Mouse (Mus musculus) gastrocnemius, postnatal 25 days (tissue): Measurements from ENCODE around the gene Lamb2. TPM values are rescaled to one million over a fixed set of nuclear protein-coding genes. Genes with fewer than 3 reads are reported as not detected.

Source experiments
- DNase-seq: peaks from one replicate; pipeline ENCODE4 v3.0.0; 2022
- total RNA-seq, 2 experiments: library from RNA; stranded (reverse); gene quantifications; 1 replicate in 1 of 2; 2 replicates in 1 of 2; pipeline ENCODE4 v1.2.3; 2021

Gene Lamb2
- total RNA-seq, 2 experiments from 2014 or later, result 142 to 152 TPM

- DNase-seq, result no peak
Observed at GRCm38 (mm10) chr9:108461181-108461631, 18.3 kb upstream of the Lamb2 start, which contains the start of gene Klhdc8b. TSS of gene Klhdc8b (minus strand) at chr9:108461581.

- DNase-seq, result no peak
Observed at GRCm38 (mm10) chr9:108461675-108462074, 17.9 kb upstream of the Lamb2 start.

- no peak for DNase-seq
Observed at GRCm38 (mm10) chr9:108462192-108462591, 17.3 kb upstream of the Lamb2 start.

DNA sequence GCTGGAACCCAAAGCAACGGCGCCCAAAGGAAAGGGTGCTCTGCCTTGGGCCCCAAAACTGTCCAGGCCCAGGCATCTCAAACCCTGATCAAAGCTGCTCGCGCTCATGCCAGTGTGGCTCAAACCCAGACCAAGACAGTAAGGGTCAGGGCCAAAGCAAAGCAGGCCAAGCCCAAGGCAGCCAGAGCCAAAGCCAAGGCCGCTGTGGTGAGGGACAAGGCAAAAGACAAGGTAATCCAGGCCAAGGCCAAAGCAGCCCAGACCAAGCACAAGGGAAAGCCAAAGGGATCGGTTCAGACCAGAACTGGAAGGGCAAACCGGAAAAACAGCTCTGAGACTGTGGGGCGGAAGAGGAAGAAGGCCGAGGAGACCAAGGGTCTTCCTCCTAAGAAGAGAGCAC lies 15.8 kb upstream of the Lamb2 start:
- no peak for DNase-seq

GRCm38 (mm10) chr9:108466219-108466618 lies 13.3 kb upstream of the Lamb2 start:
- DNase-seq, result no peak

DNA sequence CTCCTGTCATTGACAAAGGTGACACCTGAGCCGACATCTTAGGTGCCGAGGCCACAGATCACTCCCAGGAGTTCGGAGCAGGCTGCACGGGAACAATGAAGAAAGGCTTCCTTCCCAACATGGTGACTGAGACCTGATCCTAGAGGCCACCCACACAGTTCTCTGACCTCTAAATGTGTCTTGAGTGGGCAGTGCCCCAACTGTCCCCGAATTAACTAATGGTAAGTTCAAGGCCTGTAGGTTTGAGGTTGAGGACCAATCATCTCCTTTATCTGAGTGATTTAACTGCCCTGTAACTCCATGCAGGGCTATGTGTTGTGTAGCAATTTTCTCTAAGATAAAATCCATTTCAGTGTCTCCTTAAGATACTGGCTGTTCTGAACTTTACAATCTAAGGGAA lies 10.1 kb upstream of the Lamb2 start:
- DNase-seq, result no peak

GRCm38 (mm10) chr9:108469845-108470244 lies 9.7 kb upstream of the Lamb2 start:
- no peak for DNase-seq

DNA sequence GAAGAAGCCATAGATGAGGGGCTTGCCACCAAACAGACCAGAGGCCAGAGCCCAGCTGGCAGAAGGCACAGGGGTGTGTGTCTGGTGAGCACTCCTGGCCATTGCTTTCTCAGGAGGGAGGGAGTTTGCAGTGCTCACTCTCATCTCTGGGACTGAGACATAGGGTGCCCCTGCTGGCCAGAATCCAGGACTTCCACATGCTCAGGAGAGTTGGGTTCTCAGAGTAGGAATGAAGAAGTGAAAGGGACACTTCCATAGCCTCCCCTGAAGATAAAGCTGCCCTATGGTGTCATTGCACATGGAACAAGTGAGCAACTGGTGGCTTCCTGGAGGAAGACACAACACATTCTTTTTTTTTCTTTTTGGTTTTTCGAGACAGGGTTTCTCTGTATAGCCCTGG lies 5.0 kb upstream of the Lamb2 start:
- DNase-seq, result no peak

DNA sequence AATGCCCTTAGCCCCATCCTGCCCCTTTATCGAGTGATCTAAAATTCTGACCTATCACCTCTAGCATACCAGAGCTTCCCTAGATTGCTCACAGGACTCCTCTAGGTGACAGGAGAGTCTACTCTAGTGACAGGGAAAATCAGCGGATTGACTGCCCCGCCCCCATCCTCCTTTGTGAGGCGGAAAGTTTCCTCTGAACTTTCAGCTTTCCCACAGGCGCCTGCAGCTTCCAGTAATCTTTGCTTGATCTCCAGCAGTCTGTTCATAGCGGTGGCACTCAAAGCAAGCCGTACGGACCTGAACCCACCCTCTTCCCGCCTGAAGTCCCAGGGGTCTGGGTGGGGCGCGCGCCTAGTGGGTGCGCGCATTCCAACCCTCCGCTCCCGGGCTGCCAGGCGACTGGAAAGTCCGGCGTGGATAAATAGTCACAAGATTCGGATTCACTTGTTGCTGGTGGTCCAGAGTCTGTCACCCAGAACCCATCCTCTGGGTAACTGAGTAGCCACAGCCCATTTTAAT lies 839 bp upstream of the Lamb2 start:
- DNase-seq, result peak; percentile 85

DNA sequence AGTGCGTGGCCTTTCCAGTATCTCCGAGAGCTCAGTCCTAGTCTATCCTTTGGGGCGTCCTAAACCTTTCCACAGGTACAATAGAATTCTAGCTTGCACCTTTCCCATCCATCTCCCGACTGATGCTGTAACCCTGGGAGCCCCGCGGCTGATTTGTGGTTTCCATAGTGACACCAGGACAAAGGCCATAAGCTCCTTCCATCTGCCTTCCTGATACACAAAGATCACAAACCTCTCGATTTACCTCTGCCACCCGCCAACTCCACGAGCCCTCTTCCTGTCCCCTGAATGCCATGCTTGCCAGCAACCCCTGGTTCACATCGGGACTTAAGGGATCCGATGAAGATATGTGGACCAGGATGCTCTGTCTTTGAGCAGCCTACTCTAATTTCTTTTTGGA lies 295 bp upstream of the Lamb2 start:
- DNase-seq, result no peak

DNA sequence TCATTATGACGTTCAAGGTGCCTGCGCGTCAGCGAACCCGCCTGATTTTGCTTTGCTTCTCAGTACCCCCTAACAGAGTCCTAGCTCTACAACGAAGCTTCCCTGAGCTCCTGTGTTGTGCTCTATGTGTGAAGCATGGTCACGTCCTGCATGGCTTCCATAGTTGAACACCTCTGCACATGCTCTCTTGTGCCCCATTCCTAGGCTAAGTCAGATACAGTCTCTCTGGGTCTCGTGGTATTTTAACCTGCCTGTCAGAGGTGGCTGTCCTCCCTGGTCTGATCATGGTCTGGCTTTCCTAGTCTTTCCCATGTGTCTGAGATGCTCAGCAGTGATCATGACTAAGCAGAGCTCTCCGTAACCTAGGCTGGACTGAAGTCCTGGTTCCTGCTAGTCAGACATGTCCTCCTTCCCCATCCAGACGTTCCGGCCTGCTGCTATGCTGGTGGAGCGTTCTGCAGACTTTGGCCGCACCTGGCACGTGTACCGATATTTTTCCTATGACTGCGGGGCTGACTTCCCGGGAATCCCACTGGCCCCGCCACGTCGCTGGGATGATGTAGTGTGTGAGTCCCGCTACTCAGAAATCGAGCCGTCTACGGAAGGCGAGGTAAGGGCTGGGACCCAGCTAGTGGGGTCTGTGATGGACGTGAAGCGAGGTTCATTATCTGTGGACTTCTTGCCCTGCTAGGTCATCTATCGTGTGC lies 1.4 kb downstream of the Lamb2 start:
- no peak for DNase-seq

DNA sequence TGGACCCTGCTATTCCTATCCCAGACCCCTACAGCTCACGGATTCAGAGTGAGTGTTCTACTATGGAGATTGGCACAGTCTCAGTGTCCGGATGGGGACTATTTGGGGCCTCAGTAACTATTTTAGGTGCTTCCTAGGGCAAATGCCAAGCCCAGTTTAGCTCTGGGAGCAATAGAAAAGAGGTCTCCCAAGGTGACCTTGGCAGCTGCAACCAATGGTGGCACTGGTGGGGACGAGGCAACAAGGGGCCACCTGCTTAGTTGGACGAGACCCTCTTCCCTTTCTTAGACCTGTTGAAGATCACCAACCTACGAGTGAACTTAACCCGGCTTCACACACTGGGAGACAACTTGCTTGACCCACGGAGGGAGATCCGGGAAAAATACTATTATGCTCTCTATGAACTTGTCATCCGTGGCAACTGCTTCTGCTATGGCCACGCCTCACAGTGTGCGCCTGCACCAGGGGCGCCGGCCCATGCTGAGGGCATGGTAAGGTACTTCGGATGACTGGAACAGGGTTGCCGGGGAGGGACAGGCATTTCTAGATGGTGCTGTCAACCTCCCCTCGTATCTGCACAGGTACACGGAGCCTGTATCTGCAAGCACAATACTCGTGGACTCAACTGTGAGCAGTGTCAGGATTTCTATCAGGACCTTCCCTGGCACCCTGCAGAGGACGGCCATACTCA lies 2.1 kb downstream of the Lamb2 start:
- DNase-seq, result no peak

DNA sequence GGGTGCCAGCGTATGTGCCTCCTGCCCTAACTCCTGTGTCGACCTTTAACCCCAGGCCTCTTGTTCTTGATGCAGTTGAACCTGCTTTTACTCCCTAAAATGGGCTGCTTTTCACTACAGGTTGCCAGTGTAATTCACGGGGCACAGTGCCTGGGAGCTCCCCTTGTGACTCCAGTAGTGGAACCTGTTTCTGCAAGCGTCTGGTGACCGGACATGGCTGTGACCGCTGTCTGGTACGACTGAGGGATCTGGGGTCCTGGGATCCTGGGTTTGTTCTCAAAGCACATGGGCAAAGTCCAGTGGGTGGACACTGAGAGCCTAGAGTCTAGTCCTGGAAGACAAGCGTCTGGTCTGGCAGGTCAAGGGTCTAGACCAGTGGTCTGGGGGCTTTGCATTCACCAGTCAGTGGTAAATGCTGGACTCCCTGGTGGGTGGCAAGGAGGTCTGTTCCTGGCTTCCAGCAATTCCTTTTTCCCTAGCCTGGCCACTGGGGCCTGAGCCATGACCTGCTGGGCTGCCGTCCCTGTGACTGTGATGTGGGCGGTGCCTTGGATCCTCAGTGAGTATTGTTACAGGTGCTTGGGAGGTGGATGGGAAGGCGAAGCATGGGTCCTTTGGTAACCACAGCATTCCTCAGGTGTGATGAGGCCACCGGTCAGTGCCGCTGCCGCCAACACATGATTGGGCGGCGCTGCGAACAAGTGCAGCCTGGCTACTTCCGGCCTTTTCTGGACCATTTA lies 3.7 kb downstream of the Lamb2 start:
- no peak for DNase-seq

DNA sequence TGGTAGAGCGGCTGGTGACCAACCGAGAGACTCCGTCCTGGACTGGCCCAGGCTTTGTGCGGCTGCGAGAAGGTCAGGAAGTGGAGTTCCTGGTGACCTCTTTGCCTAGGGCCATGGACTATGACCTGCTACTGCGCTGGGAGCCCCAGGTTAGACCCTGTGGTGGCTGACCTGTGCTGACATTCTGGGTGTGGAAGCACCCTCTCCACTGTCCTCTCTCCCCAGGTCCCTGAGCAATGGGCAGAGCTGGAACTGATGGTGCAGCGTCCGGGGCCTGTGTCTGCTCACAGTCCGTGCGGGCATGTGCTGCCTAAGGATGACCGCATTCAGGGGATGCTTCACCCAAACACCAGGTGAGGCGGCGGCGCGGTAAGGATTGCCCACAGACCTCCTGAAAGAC lies 4.5 kb downstream of the Lamb2 start:
- DNase-seq, result no peak

DNA sequence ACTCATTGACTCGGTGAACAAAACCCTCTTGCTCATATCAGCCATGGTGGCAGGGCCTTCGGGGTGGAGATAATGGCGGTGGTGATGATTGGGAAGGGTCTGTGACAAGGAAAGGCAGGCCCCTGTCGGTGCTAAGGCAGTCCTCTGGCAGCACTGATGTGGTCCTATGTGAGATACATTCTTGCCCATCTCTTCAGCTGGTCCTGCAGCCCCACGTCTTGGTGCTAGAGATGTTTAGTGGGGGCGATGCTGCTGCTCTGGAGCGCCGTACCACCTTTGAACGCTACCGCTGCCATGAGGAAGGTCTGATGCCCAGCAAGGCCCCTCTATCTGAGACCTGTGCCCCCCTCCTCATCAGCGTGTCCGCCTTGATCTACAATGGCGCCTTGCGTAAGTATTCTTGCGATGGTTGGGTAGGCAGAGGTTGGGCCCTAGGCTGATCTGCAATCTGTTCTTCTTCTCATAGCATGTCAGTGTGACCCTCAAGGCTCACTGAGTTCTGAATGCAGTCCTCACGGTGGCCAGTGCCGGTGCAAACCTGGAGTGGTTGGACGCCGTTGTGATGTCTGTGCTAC lies 5.9 kb downstream of the Lamb2 start:
- no peak for DNase-seq

DNA sequence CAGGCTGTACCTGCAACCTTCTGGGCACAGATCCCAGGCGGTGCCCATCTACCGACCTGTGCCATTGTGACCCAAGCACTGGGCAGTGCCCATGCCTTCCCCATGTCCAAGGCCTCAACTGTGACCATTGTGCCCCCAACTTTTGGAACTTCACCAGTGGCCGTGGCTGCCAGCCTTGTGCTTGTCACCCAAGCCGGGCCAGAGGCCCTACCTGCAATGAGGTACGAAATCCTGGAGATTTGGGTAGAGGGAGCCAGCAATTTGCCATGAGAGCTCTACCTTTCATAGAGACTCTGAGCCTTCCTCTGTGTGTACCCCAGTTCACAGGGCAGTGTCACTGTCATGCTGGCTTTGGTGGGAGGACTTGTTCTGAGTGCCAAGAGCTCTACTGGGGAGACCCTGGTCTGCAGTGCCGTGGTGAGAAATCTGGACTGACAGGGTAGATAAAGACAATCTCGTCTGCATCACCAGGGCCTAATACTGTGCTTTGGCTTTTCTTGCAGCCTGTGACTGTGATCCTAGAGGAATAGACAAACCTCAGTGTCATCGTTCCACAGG lies 7.5 kb downstream of the Lamb2 start:
- no peak for DNase-seq

- DNase-seq, result no peak
Observed at GRCm38 (mm10) chr9:108488403-108488802, 8.9 kb downstream of the Lamb2 start.

DNA sequence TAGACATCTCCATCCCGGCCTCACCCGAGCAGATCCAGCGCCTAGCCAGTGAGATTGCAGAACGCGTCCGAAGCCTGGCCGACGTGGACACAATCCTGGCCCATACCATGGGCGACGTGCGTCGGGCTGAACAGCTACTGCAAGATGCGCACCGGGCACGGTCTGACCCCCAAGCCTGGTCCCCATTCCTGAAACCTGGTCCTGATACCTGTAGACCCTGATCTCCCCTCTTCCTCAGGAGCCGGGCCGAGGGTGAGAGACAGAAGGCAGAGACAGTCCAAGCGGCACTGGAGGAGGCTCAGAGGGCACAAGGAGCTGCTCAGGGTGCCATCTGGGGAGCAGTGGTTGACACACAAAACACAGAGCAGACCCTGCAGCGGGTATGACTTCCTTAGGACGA lies 9.7 kb downstream of the Lamb2 start:
- DNase-seq, result no peak

GRCm38 (mm10) chr9:108489702-108490558 lies 10.4 kb downstream of the Lamb2 start:
- DNase-seq, result peak; percentile 57

DNA sequence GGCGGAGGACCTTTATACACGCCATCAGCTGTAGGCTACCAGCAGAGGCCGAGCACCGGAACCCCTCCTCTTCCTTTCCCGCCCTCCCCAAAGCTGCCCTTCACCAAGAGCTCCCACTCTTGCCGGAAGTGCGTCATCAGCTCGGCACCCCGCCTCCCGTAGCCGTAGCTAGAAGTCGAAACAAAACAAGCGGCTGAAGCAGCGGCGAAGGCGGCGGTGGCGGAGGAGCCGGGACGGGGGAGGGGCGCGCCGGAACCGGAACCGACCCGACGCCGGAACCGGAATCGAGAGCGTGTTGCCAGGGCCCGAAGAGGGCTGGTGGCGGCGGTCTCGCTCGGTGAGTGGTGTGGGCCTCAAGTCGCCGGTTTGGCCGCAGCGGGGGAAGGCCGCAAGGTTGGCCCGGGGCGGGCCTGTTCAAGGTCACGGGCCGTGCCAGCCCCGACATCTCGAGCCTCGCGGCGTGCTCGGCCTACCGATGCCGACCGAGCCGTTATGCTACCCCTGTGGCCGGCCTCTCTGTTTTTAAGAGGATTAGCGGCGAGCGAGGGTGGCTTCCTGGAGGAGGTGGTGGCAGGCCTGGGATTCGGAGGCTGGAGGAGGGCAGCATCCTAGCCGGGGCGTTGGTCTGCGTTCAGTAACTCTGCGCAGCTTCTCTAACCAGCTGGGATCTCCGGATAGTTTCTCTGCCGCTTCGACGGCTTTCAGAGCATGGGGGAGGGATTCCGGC lies 11.2 kb downstream of the Lamb2 start, which contains the start of gene Usp19:
Gene Usp19 (plus strand): TSS at position 44 of the 727 bp plus-strand sequence.
- peak; percentile 96 for DNase-seq

- no peak for DNase-seq
Observed at GRCm38 (mm10) chr9:108491286-108491580, 11.7 kb downstream of the Lamb2 start.
